Mouse (Mus musculus) testis, adult 2 months (tissue): ENCODE results near the gene Dst.

ENCODE experiments used
- CTCF ChIP-seq: fragments of 200-500 bp; IDR thresholded peaks from 2 replicates; pipeline ENCODE4 v1.5.1; 2012; ENCODE audit warnings: low read depth, mild to moderate bottlenecking, inconsistent platforms, low read length, moderate library complexity; ENCODE audit not compliant: control insufficient read depth, insufficient read depth, insufficient replicate concordance
- POLR2A ChIP-seq: fragments of 200-500 bp; IDR thresholded peaks from 2 replicates; pipeline ENCODE4 v1.6.1; 2012; ENCODE audit warnings: low read depth, mild to moderate bottlenecking, inconsistent platforms, low read length, moderate library complexity; ENCODE audit not compliant: control insufficient read depth

- no peak for TF ChIP-seq CTCF
- TF ChIP-seq POLR2A = no peak
These were observed 84.8 kb downstream of the Dst start for GRCm38 (mm10) chr1:33992810-33993209.
